Mouse (Mus musculus): ENCODE data around the gene Runx1.

- TF ChIP-seq CTCF (IDR thresholded peaks at IDR 0.05; ENCODE audit: borderline replicate concordance, control insufficient read depth, extremely low read depth, insufficient read depth, low read length, poor library complexity) (no peak), POLR2A (IDR thresholded peaks at IDR 0.05; ENCODE audit: control insufficient read depth, extremely low read depth, insufficient read depth, low read length, poor library complexity) (no peak)
Measured at GRCm38 (mm10) chr16:92621859-92622258, 204.1 kb downstream of the Runx1 start.
